Mouse (Mus musculus) forebrain, embryonic 14.5 days (tissue): ENCODE measurements around the gene Gm11213. TPM values are rescaled to one million over a fixed set of nuclear protein-coding genes. Genes with fewer than 3 reads are reported as not detected.

Experiments used
- ATAC-seq: fragments of 200-750 bp; cut with Nextera tagmentation; 2 replicates; pipeline ENCODE4 v1.8.0; 2017; ENCODE audit warnings: mild to moderate bottlenecking, moderate library complexity
- DNase-seq: peaks from one replicate; pipeline ENCODE4 v3.0.0-alpha.2; 2015; ENCODE audit warnings: low spot score
- H3K27ac ChIP-seq: fragments of 300-500 bp; sonication (generic); 2 replicates; pipeline ENCODE4 v1.5.1; 2014; ENCODE audit warnings: low read depth, mild to moderate bottlenecking, control low read depth, low read length, moderate library complexity
- H3K27me3 ChIP-seq: fragments of 300-500 bp; sonication (generic); replicated peaks from 2 replicates; pipeline ENCODE4 v1.6.1; 2014; ENCODE audit warnings: low read length, control low read depth, mixed read lengths; ENCODE audit not compliant: control insufficient read depth, insufficient read depth
- H3K36me3 ChIP-seq: fragments of 300-500 bp; sonication (generic); 2 replicates; pipeline ENCODE4 v1.6.1; 2014; ENCODE audit warnings: low read length, control low read depth; ENCODE audit not compliant: control insufficient read depth, insufficient read depth
- H3K4me1 ChIP-seq: fragments of 300-500 bp; sonication (generic); 2 replicates; pipeline ENCODE4 v1.6.1; 2014; ENCODE audit warnings: antibody characterized with exemption, low read length, control low read depth; ENCODE audit not compliant: control insufficient read depth, insufficient read depth
- H3K4me2 ChIP-seq: fragments of 300-500 bp; sonication (generic); 2 replicates; pipeline ENCODE4 v1.6.1; 2014; ENCODE audit warnings: mild to moderate bottlenecking, control low read depth, low read length
- H3K4me3 ChIP-seq: fragments of 300-500 bp; sonication (generic); 2 replicates; pipeline ENCODE4 v1.5.1; 2014; ENCODE audit warnings: low read depth, low read length, control low read depth
- H3K9ac ChIP-seq: fragments of 300-500 bp; sonication (generic); 2 replicates; pipeline ENCODE4 v1.6.1; 2014; ENCODE audit warnings: mild to moderate bottlenecking, low read length, control low read depth, moderate library complexity
- H3K9me3 ChIP-seq: fragments of 300-500 bp; sonication (generic); replicated peaks from 2 replicates; pipeline ENCODE4 v1.6.1; 2016; ENCODE audit warnings: low read length, control low read depth, mixed read lengths; ENCODE audit not compliant: control insufficient read depth
- WGBS: fragments of 180-500 bp; shearing (Covaris S2); extraction: QIAGEN DNeasy Blood & Tissue Kit; methylation state at CpG from one replicate; pipeline ENCODE4 v1.1.7; 2014; 5-methylcytosine and 5-hydroxymethylcytosine counted together
- polyA plus RNA-seq: library from polyadenylated mRNA; unstranded; fragments of >200 nt; fragmentation: Nextera tagmentation; extraction: Ambion mirVana; gene quantifications from 2 replicates; pipeline ENCODE4 v1.2.1, GENCODE M21; 2014

Gene Gm11213
- polyA plus RNA-seq, 1 experiment from 2014 or later, result not detected

- Histone ChIP-seq H3K4me3 (no peak overlapping the region), H3K9me3 (no peaks in the 10 kb centered on the region), H3K27ac (no peak overlapping the region), H3K4me1 (peaks cover 7% of the 10 kb centered on the region), H3K9ac (no peak overlapping the region), H3K4me2 (no peak overlapping the region), H3K36me3 (no peaks in the 10 kb centered on the region), H3K27me3 (no peaks in the 10 kb centered on the region)
- 88% methylated on average over 8 of the region's 8 CpGs for WGBS
- no peak for ATAC-seq
- DNase-seq, result no peak
These were observed 35.7 kb downstream of the Gm11213 start for GRCm38 (mm10) chr4:63569322-63569721.

- ATAC-seq (peak; percentile 23; the same call in 1 of the 2 replicates), DNase-seq (no peak)
- Histone ChIP-seq H3K4me1 (peaks cover 7% of the 10 kb centered on the region), H3K9me3 (no peaks in the 10 kb centered on the region), H3K36me3 (no peaks in the 10 kb centered on the region), H3K9ac (no peak overlapping the region), H3K4me2 (no peak overlapping the region), H3K27ac (no peak overlapping the region), H3K27me3 (no peaks in the 10 kb centered on the region), H3K4me3 (no peak overlapping the region)
- 92% methylated on average over 10 of the region's 10 CpGs for WGBS
These were observed 37.2 kb downstream of the Gm11213 start for GRCm38 (mm10) chr4:63567712-63568390.

GRCm38 (mm10) chr4:63562742-63563141 is 42.3 kb downstream of the Gm11213 start:
- H3K27me3 ChIP-seq, result no peaks in the 10 kb centered on the region
- H3K4me2 ChIP-seq, result no peak overlapping the region
- H3K9ac ChIP-seq, result no peak overlapping the region
- no peaks in the 10 kb centered on the region for H3K4me1 ChIP-seq
- no peak for DNase-seq
- H3K9me3 ChIP-seq, result no peaks in the 10 kb centered on the region
- ATAC-seq, result no peak
- no peak overlapping the region for H3K4me3 ChIP-seq
- H3K27ac ChIP-seq, result no peak overlapping the region
- WGBS, result 87% methylated on average over 4 of the region's 4 CpGs
- H3K36me3 ChIP-seq, result no peaks in the 10 kb centered on the region

GRCm38 (mm10) chr4:63561861-63562675 is 43.0 kb downstream of the Gm11213 start:
- Histone ChIP-seq H3K36me3 (no peaks in the 10 kb centered on the region), H3K4me2 (no peak overlapping the region), H3K27ac (no peak overlapping the region), H3K9ac (no peak overlapping the region), H3K4me1 (no peaks in the 10 kb centered on the region), H3K27me3 (no peaks in the 10 kb centered on the region), H3K4me3 (no peak overlapping the region), H3K9me3 (no peaks in the 10 kb centered on the region)
- WGBS, result 85% methylated on average over 7 of the region's 7 CpGs
- no peak for ATAC-seq
- no peak for DNase-seq

- Histone ChIP-seq H3K36me3 (no peaks in the 10 kb centered on the region), H3K9ac (no peak overlapping the region), H3K4me1 (no peaks in the 10 kb centered on the region), H3K27ac (no peak overlapping the region), H3K4me2 (no peak overlapping the region), H3K4me3 (no peak overlapping the region), H3K9me3 (no peaks in the 10 kb centered on the region), H3K27me3 (no peaks in the 10 kb centered on the region)
- 50% methylated on average over 8 of the region's 8 CpGs for WGBS
- ATAC-seq (no peak), DNase-seq (no peak)
These were observed 45.0 kb downstream of the Gm11213 start for GRCm38 (mm10) chr4:63560079-63560478.

GRCm38 (mm10) chr4:63559127-63559697 is 45.8 kb downstream of the Gm11213 start:
- Histone ChIP-seq H3K9ac (peak overlapping the region; percentile 82), H3K9me3 (no peaks in the 10 kb centered on the region), H3K36me3 (peaks cover 3% of the 10 kb centered on the region; the same call in 1 of the 2 replicates), H3K27me3 (no peaks in the 10 kb centered on the region), H3K27ac (no peak overlapping the region), H3K4me3 (peak overlapping the region; percentile 65), H3K4me1 (no peaks in the 10 kb centered on the region), H3K4me2 (peak overlapping the region; percentile 83)
- 45% methylated on average over 9 of the region's 9 CpGs for WGBS
- ATAC-seq (peak; percentile 18; the same call in 1 of the 2 replicates), DNase-seq (no peak)

GRCm38 (mm10) chr4:63558407-63559081 is 46.5 kb downstream of the Gm11213 start, which contains the start of gene Tmem268:
Gene Tmem268, plus strand, starts transcription at chr4:63558781.
- WGBS, result under 1% methylated on average over 68 of the region's 81 CpGs
- ATAC-seq, result peak; percentile 87
- peak within 1 kb of the TSS; percentile 83 for H3K4me2 ChIP-seq

GRCm38 (mm10) chr4:63557124-63558059 is 47.7 kb downstream of the Gm11213 start:
- no peak for DNase-seq
- ATAC-seq, result no peak
- no peaks in the 10 kb centered on the region for H3K4me1 ChIP-seq
- no peak overlapping the region for H3K4me3 ChIP-seq
- H3K9me3 ChIP-seq, result no peaks in the 10 kb centered on the region
- peak overlapping the region; percentile 83; the same call in 1 of the 2 replicates for H3K4me2 ChIP-seq
- H3K27me3 ChIP-seq, result no peaks in the 10 kb centered on the region
- no peak overlapping the region for H3K9ac ChIP-seq
- 26% methylated on average over 16 of the region's 16 CpGs for WGBS
- peaks cover 14% of the 10 kb centered on the region; the same call in 1 of the 2 replicates for H3K36me3 ChIP-seq
- no peak overlapping the region for H3K27ac ChIP-seq

More at GRCm38 (mm10) chr4:63558407-63559081, 46.5 kb downstream of the Gm11213 start, which contains the start of gene Tmem268:
- Histone ChIP-seq H3K27ac (peak within 1 kb of the TSS; percentile 27; the same call in 1 of the 2 replicates), H3K27me3 (no peaks in the 10 kb centered on the region), H3K4me3 (peak within 1 kb of the TSS; percentile 65), H3K4me1 (no peaks in the 10 kb centered on the region), H3K36me3 (peaks cover 6% of the 10 kb centered on the region; the same call in 1 of the 2 replicates), H3K9me3 (no peaks in the 10 kb centered on the region), H3K9ac (peak within 1 kb of the TSS; percentile 82)
- peak; percentile 69 for DNase-seq
